Mouse (Mus musculus) lung, embryonic 15.5 days (tissue): Measurements from ENCODE around the gene Gatd1. TPM values are rescaled to one million over a fixed set of nuclear protein-coding genes. Genes with fewer than 3 reads are reported as not detected.
"Not testable (repeated sequence)": the region's sequence is repeated elsewhere in the genome, so short reads cannot be mapped to it uniquely, and the experiment has no call there.

Source experiments
- ATAC-seq: fragments of 200-750 bp; cut with Nextera tagmentation; 2 replicates; pipeline ENCODE4 v1.8.0; 2017; ENCODE audit warnings: moderate number of reproducible peaks, borderline replicate concordance; ENCODE audit not compliant: low FRiP score, low TSS enrichment; ENCODE audit errors: extremely low read depth
- H3K27ac ChIP-seq: fragments of 300-500 bp; sonication (generic); 2 replicates; pipeline ENCODE4 v1.5.1; 2015; ENCODE audit warnings: moderate library complexity, mild to moderate bottlenecking, inconsistent platforms
- H3K27me3 ChIP-seq: fragments of 300-500 bp; sonication (generic); 2 replicates; pipeline ENCODE4 v1.6.1; 2015; ENCODE audit warnings: inconsistent platforms
- H3K36me3 ChIP-seq: fragments of 300-500 bp; sonication (generic); 2 replicates; pipeline ENCODE4 v1.6.1; 2015; ENCODE audit warnings: inconsistent platforms
- H3K4me1 ChIP-seq: fragments of 300-500 bp; sonication (generic); 2 replicates; pipeline ENCODE4 v1.6.1; 2015; ENCODE audit warnings: inconsistent platforms
- H3K4me2 ChIP-seq: fragments of 300-500 bp; sonication (generic); 2 replicates; pipeline ENCODE4 v1.6.1; 2015; ENCODE audit warnings: inconsistent platforms, mild to moderate bottlenecking, moderate library complexity
- H3K4me3 ChIP-seq: fragments of 300-500 bp; sonication (generic); 2 replicates; pipeline ENCODE4 v1.5.1; 2015; ENCODE audit warnings: mild to moderate bottlenecking, inconsistent platforms
- H3K9ac ChIP-seq: fragments of 300-500 bp; sonication (generic); 2 replicates; pipeline ENCODE4 v1.6.1; 2015; ENCODE audit warnings: inconsistent platforms
- H3K9me3 ChIP-seq: fragments of 300-500 bp; sonication (generic); 2 replicates; pipeline ENCODE4 v1.6.1; 2016; ENCODE audit warnings: inconsistent platforms
- WGBS: fragments of 180-500 bp; shearing (Covaris S2); methylation state at CpG from one replicate; pipeline ENCODE4 v1.1.7; 2015; 5-methylcytosine and 5-hydroxymethylcytosine counted together
- polyA plus RNA-seq: library from polyadenylated mRNA; unstranded; fragments of >200 nt; fragmentation: Nextera tagmentation; extraction: Ambion mirVana; gene quantifications from 2 replicates; pipeline ENCODE4 v1.2.1, GENCODE M21; 2015

The Gatd1 gene
- polyA plus RNA-seq, 1 experiment from 2014 or later = 51.8 TPM

DNA sequence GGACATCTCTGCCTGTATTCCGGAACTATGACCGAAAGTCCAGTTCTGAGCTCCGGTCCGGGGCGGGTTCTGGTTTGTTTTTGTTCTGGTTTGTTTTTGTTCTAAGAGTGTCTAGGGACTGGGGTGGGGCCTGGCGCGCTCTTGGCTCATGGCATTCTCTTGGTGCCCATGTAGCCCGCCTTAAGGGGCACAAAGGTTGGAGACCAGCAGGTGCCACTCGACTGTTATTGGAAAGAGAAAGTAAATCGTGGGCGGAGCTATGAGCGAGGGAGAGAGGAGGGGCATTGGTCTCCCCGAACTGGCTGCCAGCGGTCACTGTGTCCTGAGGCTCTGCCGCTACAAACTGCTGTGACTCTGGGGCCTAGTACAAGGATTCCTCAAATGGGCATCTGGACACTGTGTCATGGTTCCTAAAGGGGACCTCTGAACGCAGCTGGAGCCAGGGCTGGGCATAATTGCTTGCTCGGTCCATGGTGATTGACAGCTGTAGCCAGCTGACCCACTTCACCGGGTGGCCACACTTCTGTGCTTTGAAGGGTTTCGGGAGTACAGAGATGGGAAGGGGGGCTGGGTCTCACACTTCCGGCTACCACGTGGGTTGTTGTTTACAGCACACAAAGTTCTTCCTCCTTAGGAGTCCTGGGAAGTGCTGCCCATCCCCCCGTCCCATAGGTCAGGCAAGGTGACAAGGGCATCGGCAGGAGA is 41.8 kb upstream of the Gatd1 start:
- H3K4me3 ChIP-seq = peak overlapping the region; percentile 68
- no peaks in the 10 kb centered on the region for H3K9me3 ChIP-seq
- 2% methylated on average over 23 of the region's 23 CpGs for WGBS
- peak; percentile 40; the same call in 1 of the 2 replicates for ATAC-seq
- H3K27ac ChIP-seq = peak overlapping the region; percentile 87
- peak overlapping the region; percentile 60 for H3K9ac ChIP-seq
- peaks cover 12% of the 10 kb centered on the region for H3K27me3 ChIP-seq
- H3K4me2 ChIP-seq = peak overlapping the region; percentile 89
- H3K36me3 ChIP-seq = peaks cover 20% of the 10 kb centered on the region
- H3K4me1 ChIP-seq = peaks cover 42% of the 10 kb centered on the region

- Histone ChIP-seq H3K4me1 (peaks cover 35% of the 10 kb centered on the region), H3K4me3 (peak within 1 kb of the TSS; percentile 68), H3K9me3 (no peaks in the 10 kb centered on the region), H3K4me2 (peak within 1 kb of the TSS; percentile 89), H3K9ac (peak within 1 kb of the TSS; percentile 60), H3K36me3 (peaks cover 27% of the 10 kb centered on the region), H3K27me3 (peaks cover 6% of the 10 kb centered on the region), H3K27ac (peak within 1 kb of the TSS; percentile 87)
- WGBS = under 1% methylated on average over 45 of the region's 45 CpGs
- ATAC-seq = peak; percentile 79
Measured at GRCm38 (mm10) chr7:141454967-141455551, 41.1 kb upstream of the Gatd1 start, which contains the start of gene Pnpla2. Pnpla2 (plus strand) TSS chr7:141455198.

GRCm38 (mm10) chr7:141453636-141454035 is 39.7 kb upstream of the Gatd1 start:
- H3K4me1 ChIP-seq = peaks cover 40% of the 10 kb centered on the region
- H3K4me3 ChIP-seq = no peak overlapping the region
- H3K9ac ChIP-seq = no peak overlapping the region
- H3K36me3 ChIP-seq = peaks cover 38% of the 10 kb centered on the region
- H3K4me2 ChIP-seq = no peak overlapping the region
- ATAC-seq = no peak
- no peaks in the 10 kb centered on the region for H3K27me3 ChIP-seq
- no peak overlapping the region for H3K27ac ChIP-seq
- no peaks in the 10 kb centered on the region for H3K9me3 ChIP-seq
- WGBS = 61% methylated on average over 2 of the region's 2 CpGs

- Histone ChIP-seq H3K27ac (no peak overlapping the region), H3K4me3 (no peak overlapping the region), H3K9ac (no peak overlapping the region), H3K36me3 (peaks cover 40% of the 10 kb centered on the region), H3K4me1 (peaks cover 46% of the 10 kb centered on the region), H3K4me2 (no peak overlapping the region), H3K27me3 (no peaks in the 10 kb centered on the region), H3K9me3 (no peaks in the 10 kb centered on the region)
- no peak for ATAC-seq
Measured at GRCm38 (mm10) chr7:141451928-141452327, 38.0 kb upstream of the Gatd1 start.

DNA sequence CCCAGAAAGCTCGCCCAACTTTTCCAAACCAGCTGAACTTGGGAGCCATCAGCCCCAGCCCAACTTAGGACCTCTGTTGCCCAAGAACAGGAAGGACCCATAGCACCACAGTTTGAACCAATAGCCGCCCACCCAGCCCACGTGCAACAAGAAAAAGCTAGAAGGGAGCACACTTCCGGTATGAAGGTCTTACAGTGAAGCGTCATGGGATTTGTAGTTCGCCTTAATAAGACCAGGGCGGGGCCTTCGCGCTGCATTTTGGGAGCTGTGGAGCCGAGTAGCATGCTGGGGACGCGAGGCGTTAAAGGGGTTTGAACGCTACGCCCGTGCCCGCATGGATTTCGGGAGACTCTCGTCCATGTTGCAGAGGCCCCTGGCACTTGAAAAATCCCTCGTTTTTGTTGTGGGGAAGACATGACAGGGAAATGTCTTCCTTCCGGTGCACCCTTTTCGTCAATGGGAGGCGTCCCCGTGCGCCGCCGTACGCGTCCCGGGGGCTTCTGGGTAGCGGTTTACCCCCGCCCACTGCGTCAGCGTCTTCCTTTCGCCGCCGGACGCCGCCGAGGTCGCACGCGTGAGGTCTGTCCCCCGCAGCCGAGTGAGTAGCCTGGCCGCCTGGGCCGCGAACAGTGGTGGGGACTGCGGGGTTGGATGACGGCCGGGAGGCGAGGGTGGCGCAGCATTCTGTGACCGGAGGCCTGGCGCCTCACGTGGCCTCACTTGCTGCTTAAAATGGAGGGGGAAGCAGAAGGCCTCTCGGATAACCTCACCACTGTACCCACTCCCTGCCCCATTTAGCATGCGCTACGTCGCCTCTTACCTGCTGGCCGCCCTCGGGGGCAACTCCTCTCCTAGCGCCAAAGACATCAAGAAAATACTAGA is 33.4 kb upstream of the Gatd1 start, which contains the start of gene Rplp2:
Rplp2 (plus strand) TSS at position 261 of the 882 bp plus-strand sequence.
- under 1% methylated on average over 63 of the region's 63 CpGs for WGBS
- Histone ChIP-seq H3K4me3 (peak within 1 kb of the TSS; percentile 66), H3K27me3 (no peaks in the 10 kb centered on the region), H3K27ac (peak within 1 kb of the TSS; percentile 85), H3K4me2 (peak within 1 kb of the TSS; percentile 55), H3K36me3 (peaks cover 40% of the 10 kb centered on the region), H3K9ac (peak within 1 kb of the TSS; percentile 79), H3K9me3 (no peaks in the 10 kb centered on the region), H3K4me1 (peaks cover 41% of the 10 kb centered on the region)
- ATAC-seq = peak; percentile 89

GRCm38 (mm10) chr7:141446374-141446773 is 32.4 kb upstream of the Gatd1 start:
- H3K4me1 ChIP-seq = peaks cover 48% of the 10 kb centered on the region
- not testable (repeated sequence) for H3K27me3 ChIP-seq, H3K9me3 ChIP-seq, H3K4me3 ChIP-seq, ATAC-seq, H3K9ac ChIP-seq, H3K27ac ChIP-seq
- peak overlapping the region; percentile 55; the same call in 1 of the 2 replicates for H3K4me2 ChIP-seq
- 74% methylated on average over 3 of the region's 3 CpGs for WGBS
- H3K36me3 ChIP-seq = peaks cover 30% of the 10 kb centered on the region

GRCm38 (mm10) chr7:141443828-141444237 is 29.9 kb upstream of the Gatd1 start, which contains the start of gene Pidd1:
Pidd1 (minus strand) TSS chr7:141444025.
- 0% methylated on average over 25 of the region's 25 CpGs for WGBS
- Histone ChIP-seq H3K27ac (peak within 1 kb of the TSS; percentile 79), H3K9ac (peak within 1 kb of the TSS; percentile 68), H3K27me3 (no peaks in the 10 kb centered on the region), H3K9me3 (no peaks in the 10 kb centered on the region), H3K4me2 (peak within 1 kb of the TSS; percentile 95), H3K4me1 (peaks cover 48% of the 10 kb centered on the region), H3K4me3 (peak within 1 kb of the TSS; percentile 51), H3K36me3 (peaks cover 17% of the 10 kb centered on the region)
- peak; percentile 48; the same call in 1 of the 2 replicates for ATAC-seq

GRCm38 (mm10) chr7:141443081-141443821 is 29.3 kb upstream of the Gatd1 start:
- no peak for ATAC-seq
- H3K27ac ChIP-seq = peak overlapping the region; percentile 73
- peaks cover 17% of the 10 kb centered on the region for H3K36me3 ChIP-seq
- peak overlapping the region; percentile 68 for H3K9ac ChIP-seq
- peak overlapping the region; percentile 95 for H3K4me2 ChIP-seq
- 10% methylated on average over 12 of the region's 12 CpGs for WGBS
- no peaks in the 10 kb centered on the region for H3K9me3 ChIP-seq
- peak overlapping the region; percentile 51 for H3K4me3 ChIP-seq
- no peaks in the 10 kb centered on the region for H3K27me3 ChIP-seq
- H3K4me1 ChIP-seq = peaks cover 43% of the 10 kb centered on the region

- H3K36me3 ChIP-seq = peaks cover 19% of the 10 kb centered on the region
- H3K9ac ChIP-seq = peak overlapping the region; percentile 68
- ATAC-seq = no peak
- H3K27ac ChIP-seq = no peak overlapping the region
- peak overlapping the region; percentile 51 for H3K4me3 ChIP-seq
- H3K9me3 ChIP-seq = no peaks in the 10 kb centered on the region
- peaks cover 44% of the 10 kb centered on the region for H3K4me1 ChIP-seq
- peak overlapping the region; percentile 95 for H3K4me2 ChIP-seq
- no peaks in the 10 kb centered on the region for H3K27me3 ChIP-seq
- 85% methylated on average over 13 of the region's 13 CpGs for WGBS
Measured at GRCm38 (mm10) chr7:141442199-141442598, 28.3 kb upstream of the Gatd1 start.

GRCm38 (mm10) chr7:141441460-141441859 is 27.5 kb upstream of the Gatd1 start:
- no peaks in the 10 kb centered on the region for H3K27me3 ChIP-seq
- peaks cover 44% of the 10 kb centered on the region for H3K4me1 ChIP-seq
- peaks cover 19% of the 10 kb centered on the region for H3K36me3 ChIP-seq
- no peak overlapping the region for H3K27ac ChIP-seq
- H3K9ac ChIP-seq = no peak overlapping the region
- no peak for ATAC-seq
- H3K9me3 ChIP-seq = no peaks in the 10 kb centered on the region
- WGBS = 92% methylated on average over 9 of the region's 9 CpGs
- H3K4me3 ChIP-seq = no peak overlapping the region
- 0 out of 2 replicates have a peak overlapping the region, but pooled peaks have one; percentile 95 for H3K4me2 ChIP-seq

DNA sequence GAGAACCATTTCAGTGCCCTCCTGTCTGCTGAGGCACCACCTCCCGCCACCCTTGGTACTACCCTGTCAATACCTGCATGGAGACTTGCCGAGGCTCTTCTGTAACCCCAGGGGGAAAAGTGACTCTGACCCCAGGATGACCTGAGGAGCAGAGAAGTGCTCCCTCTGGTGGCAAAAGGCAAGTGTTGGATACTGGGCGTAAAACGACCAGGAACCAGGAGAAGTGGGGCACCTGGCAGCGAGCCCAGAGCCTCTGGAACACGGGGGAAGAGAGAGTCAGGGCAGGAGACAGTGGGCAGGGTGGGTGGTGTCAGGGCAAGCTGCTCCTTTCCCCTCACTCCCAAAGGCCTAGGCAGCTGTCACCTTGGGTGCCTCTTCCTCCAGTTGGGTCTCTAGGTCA is 26.7 kb upstream of the Gatd1 start:
- 28% methylated on average over 6 of the region's 6 CpGs for WGBS
- Histone ChIP-seq H3K9ac (no peak overlapping the region; the same call in 1 of the 2 replicates), H3K9me3 (no peaks in the 10 kb centered on the region), H3K27ac (no peak overlapping the region), H3K4me3 (no peak overlapping the region), H3K4me2 (no peak overlapping the region), H3K27me3 (no peaks in the 10 kb centered on the region), H3K36me3 (peaks cover 19% of the 10 kb centered on the region), H3K4me1 (peaks cover 50% of the 10 kb centered on the region)
- ATAC-seq = no peak
